In genomic region chr5:107434001-107434400, GRCm38 (mm10) we compare ENCODE assay signal across 24 mouse cellular contexts. TPM values are rescaled to one million over a fixed set of nuclear protein-coding genes. Genes with fewer than 3 reads are reported as not detected.
"Had no signal": no experiment of that assay in that cellular context is flagged by ENCODE, and none has a peak within 500 bp of the region (broad histone marks: within the 10 kb centered on the region; RNA-seq: fewer than 3 reads in every experiment).

No protein-coding gene starts in this region.

- H3K36me3 ChIP-seq: liver, embryonic 15.5 days; lung, embryonic 15.5 days; midbrain, embryonic 13.5 days; midbrain, embryonic 15.5 days; neural tube, embryonic 12.5 days; stomach, embryonic 15.5 days had no signal

- DNase-seq: liver, postnatal 0 days; lung, adult 2 months; lung, postnatal 14 days; lung, postnatal 36 days; thymus, adult 18-20 months; thymus, postnatal 14 days; thymus, postnatal 36 days had no signal

- H3K27ac ChIP-seq: liver, embryonic 15.5 days; lung, embryonic 15.5 days; macrophage; midbrain, embryonic 13.5 days; midbrain, embryonic 15.5 days; neural tube, embryonic 12.5 days; stomach, embryonic 15.5 days; stomach, postnatal 0 days had no signal

- ATAC-seq: liver, postnatal 0 days; lung, postnatal 0 days; midbrain, embryonic 13.5 days; midbrain, embryonic 15.5 days had no signal

- H3K4me2 ChIP-seq: liver, embryonic 15.5 days; lung, embryonic 15.5 days; midbrain, embryonic 11.5 days; midbrain, embryonic 13.5 days; midbrain, embryonic 15.5 days; neural tube, embryonic 12.5 days; stomach, embryonic 15.5 days had no signal

- H3K4me1 ChIP-seq: stomach, embryonic 15.5 days had no signal

- H3K27me3 ChIP-seq: lung, embryonic 15.5 days; midbrain, embryonic 13.5 days; midbrain, embryonic 15.5 days; neural tube, embryonic 12.5 days; stomach, embryonic 15.5 days had no signal

- H3K9me3 ChIP-seq: liver, embryonic 15.5 days; lung, embryonic 15.5 days; megakaryocyte, embryonic 14.5 days; midbrain, embryonic 13.5 days; midbrain, embryonic 15.5 days; neural tube, embryonic 12.5 days; stomach, embryonic 15.5 days had no signal

- H3K9ac ChIP-seq: liver, embryonic 15.5 days; liver, postnatal 0 days; lung, embryonic 15.5 days; midbrain, embryonic 13.5 days; midbrain, embryonic 15.5 days; neural tube, embryonic 12.5 days; stomach, embryonic 15.5 days had no signal

- H3K4me3 ChIP-seq: liver, embryonic 15.5 days; lung, embryonic 15.5 days; megakaryocyte, embryonic 14.5 days; midbrain, embryonic 13.5 days; midbrain, embryonic 15.5 days; neural tube, embryonic 12.5 days; stomach, embryonic 15.5 days had no signal

RNA-seq across cellular contexts. Expression of gene Lpcat2b, which starts 2.7 kb away (rescaled TPM):
- total RNA-seq: megakaryocyte progenitor cell, adult 5-6 weeks; midbrain, postnatal 0 days; monocyte, adult 5-6 weeks; neutrophil, adult 5-6 weeks had no signal
- polyA plus RNA-seq: liver, embryonic 15.5 days; liver, postnatal 0 days; lung, embryonic 15.5 days; lung, postnatal 0 days; macrophage; midbrain, embryonic 11.5 days; midbrain, embryonic 13.5 days; midbrain, embryonic 15.5 days; midbrain, postnatal 0 days; neural tube, embryonic 12.5 days; spleen, adult 2 months; stomach, embryonic 15.5 days; stomach, postnatal 0 days; thymus, postnatal 0 days had no signal

RNA-seq across cellular contexts. Expression of gene Ephx4, which starts 31.5 kb away (rescaled TPM):
- total RNA-seq: megakaryocyte progenitor cell, adult 5-6 weeks; monocyte, adult 5-6 weeks; neutrophil, adult 5-6 weeks had no signal
- polyA plus RNA-seq: macrophage had no signal
